Mouse (Mus musculus) heart, embryonic 16.5 days (tissue): ENCODE measurements around the gene Prickle2. TPM values are rescaled to one million over a fixed set of nuclear protein-coding genes. Genes with fewer than 3 reads are reported as not detected.

ENCODE experiments used
- ATAC-seq: fragments of 200-750 bp; cut with Nextera tagmentation; replicated peaks from 2 replicates; pipeline ENCODE4 v1.8.0; 2017; ENCODE audit warnings: moderate number of reproducible peaks; ENCODE audit not compliant: insufficient read depth, low FRiP score; ENCODE audit errors: extremely low read depth
- H3K27ac ChIP-seq: fragments of 300-500 bp; sonication (generic); 2 replicates; pipeline ENCODE4 v1.5.1; 2014; ENCODE audit warnings: mild to moderate bottlenecking, low read length, control low read depth, moderate library complexity
- H3K27me3 ChIP-seq: fragments of 300-500 bp; sonication (generic); 2 replicates; pipeline ENCODE4 v1.6.1; 2014; ENCODE audit warnings: low read length, mixed read lengths; ENCODE audit not compliant: control insufficient read depth, insufficient read depth
- H3K36me3 ChIP-seq: fragments of 300-500 bp; sonication (generic); 2 replicates; pipeline ENCODE4 v1.6.1; 2014; ENCODE audit not compliant: control insufficient read depth, insufficient read depth
- H3K4me1 ChIP-seq: fragments of 300-500 bp; sonication (generic); 2 replicates; pipeline ENCODE4 v1.6.1; 2014; ENCODE audit warnings: low read length, mixed read lengths; ENCODE audit not compliant: control insufficient read depth, insufficient read depth
- H3K4me2 ChIP-seq: fragments of 300-500 bp; sonication (generic); 2 replicates; pipeline ENCODE4 v1.6.1; 2014; ENCODE audit warnings: low read depth, mild to moderate bottlenecking, control low read depth, low read length
- H3K4me3 ChIP-seq: fragments of 300-500 bp; sonication (generic); 2 replicates; pipeline ENCODE4 v1.5.1; 2014; ENCODE audit warnings: mild to moderate bottlenecking, control low read depth, low read length
- H3K9ac ChIP-seq: fragments of 300-500 bp; sonication (generic); 2 replicates; pipeline ENCODE4 v1.6.1; 2014; ENCODE audit warnings: low read length, control low read depth
- H3K9me3 ChIP-seq: fragments of 300-500 bp; sonication (generic); replicated peaks from 2 replicates; pipeline ENCODE4 v1.6.1; 2016; ENCODE audit warnings: low read length; ENCODE audit not compliant: control insufficient read depth
- WGBS: fragments of 180-500 bp; shearing (Covaris S2); extraction: QIAGEN DNeasy Blood & Tissue Kit; methylation state at CpG from one replicate; pipeline ENCODE4 v1.1.7; 2014; 5-methylcytosine and 5-hydroxymethylcytosine counted together
- polyA plus RNA-seq: library from polyadenylated mRNA; unstranded; fragments of >200 nt; fragmentation: Nextera tagmentation; extraction: Ambion mirVana; gene quantifications from 2 replicates; pipeline ENCODE4 v1.2.1, GENCODE M21; 2015

Gene Prickle2
- polyA plus RNA-seq, 1 experiment from 2014 or later = 4.2 TPM

DNA sequence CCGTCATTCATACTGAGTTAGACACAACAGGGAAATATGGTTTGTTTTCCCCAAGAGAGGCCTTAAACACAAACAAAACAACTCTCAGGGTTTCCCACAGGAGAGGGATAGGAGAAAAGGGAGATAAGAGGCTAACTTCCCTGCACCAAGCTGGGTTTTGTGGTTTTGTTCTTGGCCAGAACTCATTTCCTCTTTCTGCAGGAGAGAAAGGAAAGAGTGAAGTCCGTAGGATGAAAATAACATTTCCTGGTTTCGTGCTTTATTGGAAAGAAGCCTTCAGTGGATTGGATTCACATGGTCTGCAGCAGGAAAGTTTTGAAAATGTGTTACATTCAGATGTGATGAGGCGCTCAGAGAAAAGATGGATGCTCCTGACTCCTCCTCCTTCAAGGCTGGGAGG is 237.1 kb downstream of the Prickle2 start:
- Histone ChIP-seq H3K4me1 (peaks cover 30% of the 10 kb centered on the region), H3K4me3 (no peak overlapping the region), H3K27ac (peak overlapping the region; percentile 58), H3K4me2 (no peak overlapping the region), H3K9me3 (no peaks in the 10 kb centered on the region), H3K9ac (no peak overlapping the region), H3K27me3 (no peaks in the 10 kb centered on the region), H3K36me3 (no peaks in the 10 kb centered on the region)
- 56% methylated on average over 4 of the region's 4 CpGs for WGBS
- no peak for ATAC-seq

- Histone ChIP-seq H3K27ac (peak overlapping the region; percentile 58), H3K9me3 (no peaks in the 10 kb centered on the region), H3K27me3 (no peaks in the 10 kb centered on the region), H3K9ac (no peak overlapping the region), H3K36me3 (no peaks in the 10 kb centered on the region), H3K4me1 (peaks cover 35% of the 10 kb centered on the region), H3K4me3 (no peak overlapping the region), H3K4me2 (no peak overlapping the region)
- WGBS = 45% methylated on average over 3 of the region's 3 CpGs
- peak; percentile 54; the same call in 1 of the 2 replicates for ATAC-seq
These were observed 237.6 kb downstream of the Prickle2 start for GRCm38 (mm10) chr6:92468383-92468791.

DNA sequence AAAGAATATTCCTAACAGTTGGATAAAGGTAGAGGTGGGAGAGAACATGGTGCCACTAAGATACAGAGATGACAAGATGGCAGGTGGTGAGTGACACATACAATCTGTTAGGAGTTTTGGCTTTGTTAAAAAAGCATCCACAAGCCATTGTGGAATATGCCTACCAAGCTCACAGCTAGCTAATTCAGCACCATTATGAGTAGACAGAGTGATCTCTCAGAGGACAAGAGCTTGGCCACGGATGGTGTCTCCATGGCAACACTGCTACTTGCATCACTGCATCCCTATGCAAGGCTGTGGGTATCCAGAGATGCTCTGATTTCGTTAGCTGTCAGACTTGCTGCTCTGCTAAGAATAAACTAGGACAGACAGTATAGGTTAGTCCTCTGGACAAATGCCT is 238.6 kb downstream of the Prickle2 start:
- Histone ChIP-seq H3K4me3 (no peak overlapping the region), H3K9ac (no peak overlapping the region), H3K27ac (0 out of 2 replicates have a peak overlapping the region, but pooled peaks have one; percentile 10), H3K4me1 (peaks cover 35% of the 10 kb centered on the region), H3K27me3 (no peaks in the 10 kb centered on the region), H3K4me2 (no peak overlapping the region), H3K9me3 (no peaks in the 10 kb centered on the region), H3K36me3 (no peaks in the 10 kb centered on the region)
- no peak for ATAC-seq
- 82% methylated on average over 2 of the region's 2 CpGs for WGBS

DNA sequence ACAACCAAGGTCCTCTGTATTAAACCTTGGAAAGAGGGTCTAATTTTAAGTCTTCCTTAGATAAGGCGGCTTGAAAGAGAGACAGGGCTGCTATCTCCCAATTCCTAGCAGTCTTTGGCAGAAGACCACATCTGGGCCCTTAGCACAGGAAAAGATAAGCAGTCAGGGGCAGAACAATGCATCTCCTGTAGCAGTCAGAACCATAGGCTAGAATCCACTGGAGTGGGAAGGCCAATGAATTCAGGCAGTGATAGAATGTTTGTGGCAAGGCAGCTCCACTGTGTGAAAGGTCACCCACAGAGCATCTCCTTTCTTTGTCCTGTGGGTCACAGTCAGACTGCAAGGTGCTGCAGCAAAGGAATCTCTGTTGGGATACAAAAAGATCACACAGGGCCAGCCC is 240.3 kb downstream of the Prickle2 start:
- peak; percentile 68 for ATAC-seq
- Histone ChIP-seq H3K4me3 (no peak overlapping the region), H3K9ac (no peak overlapping the region), H3K27ac (peak overlapping the region; percentile 54), H3K4me1 (peaks cover 35% of the 10 kb centered on the region), H3K27me3 (no peaks in the 10 kb centered on the region), H3K36me3 (no peaks in the 10 kb centered on the region), H3K4me2 (no peak overlapping the region), H3K9me3 (no peaks in the 10 kb centered on the region)
- 22% methylated on average over 1 of the region's 1 CpGs for WGBS

DNA sequence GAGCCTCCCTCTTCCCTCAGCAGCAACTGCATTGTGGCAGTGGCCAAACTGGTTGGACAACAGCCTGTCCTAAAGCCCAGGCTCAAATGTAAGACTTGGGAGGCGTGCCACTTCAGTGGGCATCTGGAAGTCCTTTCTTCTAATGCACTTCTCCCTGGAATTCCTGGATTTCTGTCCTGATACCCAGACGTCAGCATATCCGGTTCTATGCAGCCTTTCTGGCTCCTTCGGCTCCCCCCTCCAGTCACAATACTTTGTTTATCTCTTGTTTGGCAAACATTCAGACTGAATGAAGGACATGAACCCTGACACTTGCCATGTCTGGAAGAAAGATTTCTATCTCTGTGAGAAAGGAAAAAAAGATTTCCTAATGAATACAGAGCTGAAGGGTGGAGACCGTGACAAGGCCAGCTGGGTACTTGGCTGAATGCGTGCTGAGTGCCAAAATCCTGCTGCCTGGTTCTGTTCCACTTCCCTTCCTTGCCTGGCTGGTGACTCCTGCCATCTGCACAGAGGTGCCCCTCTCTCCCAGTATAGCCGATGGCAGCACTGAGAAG is 241.1 kb downstream of the Prickle2 start:
- WGBS = 29% methylated on average over 7 of the region's 7 CpGs
- H3K4me1 ChIP-seq = peaks cover 35% of the 10 kb centered on the region
- H3K36me3 ChIP-seq = no peaks in the 10 kb centered on the region
- H3K4me3 ChIP-seq = no peak overlapping the region
- peak overlapping the region; percentile 69 for H3K27ac ChIP-seq
- H3K27me3 ChIP-seq = no peaks in the 10 kb centered on the region
- H3K4me2 ChIP-seq = no peak overlapping the region
- H3K9ac ChIP-seq = no peak overlapping the region
- 0 out of 2 replicates have a peak, but pooled peaks have one; percentile 26 for ATAC-seq
- no peaks in the 10 kb centered on the region for H3K9me3 ChIP-seq

- Histone ChIP-seq H3K9me3 (no peaks in the 10 kb centered on the region), H3K4me3 (no peak overlapping the region), H3K9ac (no peak overlapping the region), H3K4me1 (peaks cover 30% of the 10 kb centered on the region), H3K27me3 (no peaks in the 10 kb centered on the region), H3K27ac (peak overlapping the region; percentile 69; the same call in 1 of the 2 replicates), H3K4me2 (no peak overlapping the region), H3K36me3 (no peaks in the 10 kb centered on the region)
- no peak for ATAC-seq
- WGBS = 46% methylated on average over 9 of the region's 9 CpGs
These were observed 242.2 kb downstream of the Prickle2 start for GRCm38 (mm10) chr6:92463768-92464167.

DNA sequence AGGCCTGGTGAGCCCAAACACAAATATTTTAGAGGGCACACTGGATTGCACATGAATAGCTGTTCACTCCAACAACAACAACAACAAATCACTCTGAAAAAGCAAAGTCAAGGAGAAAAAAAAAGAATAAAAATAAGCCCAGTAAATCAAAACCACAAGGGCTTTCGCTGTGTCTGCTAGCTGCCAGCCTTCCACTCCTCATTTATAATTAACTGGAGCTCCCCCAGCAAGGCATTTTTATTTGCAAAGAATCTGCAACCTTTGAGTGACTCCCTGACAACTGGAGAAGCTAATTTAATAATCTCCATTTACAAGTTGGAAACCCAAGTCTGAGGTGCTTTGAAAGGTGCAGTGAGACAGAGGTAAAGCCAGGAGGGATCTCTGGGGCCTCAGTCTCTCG is 245.2 kb downstream of the Prickle2 start:
- WGBS = 91% methylated on average over 2 of the region's 2 CpGs
- Histone ChIP-seq H3K4me3 (no peak overlapping the region), H3K9me3 (no peaks in the 10 kb centered on the region), H3K4me1 (peaks cover 22% of the 10 kb centered on the region), H3K36me3 (no peaks in the 10 kb centered on the region), H3K27ac (no peak overlapping the region), H3K4me2 (no peak overlapping the region), H3K27me3 (no peaks in the 10 kb centered on the region), H3K9ac (no peak overlapping the region)
- no peak for ATAC-seq

DNA sequence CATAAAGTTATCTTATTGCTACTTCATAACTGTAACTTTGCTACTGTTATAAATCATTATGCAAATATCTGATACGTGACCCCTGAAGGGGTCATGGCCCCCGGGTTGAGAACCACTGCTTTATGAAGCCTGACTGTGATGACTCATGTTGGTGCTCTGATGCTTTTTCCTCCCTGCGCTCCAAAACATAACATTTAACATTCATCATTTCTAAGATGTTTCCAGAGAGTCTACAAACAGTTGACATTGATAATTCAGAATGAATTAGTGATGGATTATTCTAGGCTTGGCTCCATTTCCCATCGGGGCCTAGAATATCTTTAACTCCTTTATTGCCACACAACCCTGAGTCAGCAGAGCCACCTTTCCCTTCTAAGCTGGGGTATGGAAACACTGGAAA is 247.9 kb downstream of the Prickle2 start:
- Histone ChIP-seq H3K27ac (no peak overlapping the region), H3K4me3 (no peak overlapping the region), H3K9ac (no peak overlapping the region), H3K9me3 (no peaks in the 10 kb centered on the region), H3K36me3 (0 out of 2 replicates have a peak, but pooled peaks cover 3% of the 10 kb centered on the region), H3K27me3 (no peaks in the 10 kb centered on the region), H3K4me1 (no peaks in the 10 kb centered on the region), H3K4me2 (no peak overlapping the region)
- ATAC-seq = no peak
- 75% methylated on average over 4 of the region's 4 CpGs for WGBS

- WGBS = 70% methylated on average over 1 of the region's 1 CpGs
These were observed 254.5 kb downstream of the Prickle2 start for GRCm38 (mm10) chr6:92451421-92451820.

More at GRCm38 (mm10) chr6:92451421-92451820, 254.5 kb downstream of the Prickle2 start:
- no peak for ATAC-seq
- H3K27ac ChIP-seq = no peak overlapping the region
- 0 out of 2 replicates have a peak, but pooled peaks cover 3% of the 10 kb centered on the region for H3K36me3 ChIP-seq
- H3K9me3 ChIP-seq = no peaks in the 10 kb centered on the region
- no peaks in the 10 kb centered on the region for H3K27me3 ChIP-seq
- no peak overlapping the region for H3K4me3 ChIP-seq
- peaks cover 12% of the 10 kb centered on the region for H3K4me1 ChIP-seq
- no peak overlapping the region for H3K9ac ChIP-seq
- no peak overlapping the region for H3K4me2 ChIP-seq
